Mouse (Mus musculus): ENCODE measurements around the gene Ank3. TPM values are rescaled to one million over a fixed set of nuclear protein-coding genes. Genes with fewer than 3 reads are reported as not detected.

Gene Ank3
- total and polyA plus RNA-seq, 2 experiments, result 2.9 to 31.0 TPM

DNA sequence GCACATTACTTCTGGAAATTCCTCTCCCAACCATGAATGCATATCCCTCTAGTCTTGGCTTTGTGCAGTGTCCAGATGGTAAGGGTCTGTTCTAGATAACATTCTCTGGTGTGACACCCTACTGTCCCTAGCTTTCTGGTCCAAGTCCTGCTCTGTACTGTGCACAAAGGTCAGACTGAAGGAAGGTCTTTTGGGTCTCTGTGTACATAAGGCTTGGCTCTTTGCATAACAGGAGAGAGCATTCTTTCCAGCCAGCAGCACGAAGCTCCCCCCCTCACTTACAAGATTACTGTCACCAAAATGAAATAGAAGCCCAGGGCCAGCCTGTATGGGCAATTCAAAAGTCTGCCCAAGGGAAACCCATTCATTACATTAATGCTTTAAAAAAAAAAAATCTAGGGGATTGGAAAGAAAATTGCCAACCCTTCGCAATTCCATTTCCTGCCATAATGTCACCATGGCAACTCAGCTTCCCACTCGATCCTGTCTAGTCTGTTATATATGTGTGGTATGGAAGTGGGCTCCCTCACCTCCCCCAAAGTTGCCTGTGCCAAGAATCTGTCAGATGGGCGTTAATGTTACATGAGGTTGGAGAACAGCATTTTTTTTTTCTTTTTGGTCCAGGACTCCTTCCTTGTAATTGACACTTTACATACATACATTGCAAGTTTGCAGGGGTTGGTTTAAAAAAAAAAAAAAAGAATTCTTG lies 460.5 kb downstream of the Ank3 start:
- WGBS, result 40% methylated on average over 4 of the region's 4 CpGs
- no peak for DNase-seq (ENCODE audit: extremely low read depth, low read depth, low spot score)
- Histone ChIP-seq H3K4me3 (ENCODE audit: insufficient read depth, low read depth, low read length) (no peak overlapping the region), H3K27me3 (ENCODE audit: control insufficient read depth, insufficient read depth, low read length) (no peaks in the 10 kb centered on the region), H3K4me1 (ENCODE audit: control insufficient read depth, insufficient read depth, low read length) (peaks cover 2% of the 10 kb centered on the region; the same call in 1 of the 2 replicates), H3K79me2 (ENCODE audit: control insufficient read depth, insufficient read depth, low read length) (no peaks in the 10 kb centered on the region), H3K9ac (ENCODE audit: low read depth, low read length) (no peak overlapping the region), H3K27ac (replicated peaks; ENCODE audit: insufficient read depth, low read depth, low read length) (no peak overlapping the region), H3K36me3 (ENCODE audit: control insufficient read depth, insufficient read depth, low read length) (no peaks in the 10 kb centered on the region)
- no peak for TF ChIP-seq POLR2A (IDR thresholded peaks at IDR 0.05; ENCODE audit: extremely low read depth, insufficient read depth, low read length)
- TF ChIP-seq CTCF (IDR thresholded peaks at IDR 0.05; ENCODE audit: low read depth, low read length), result no peak

DNA sequence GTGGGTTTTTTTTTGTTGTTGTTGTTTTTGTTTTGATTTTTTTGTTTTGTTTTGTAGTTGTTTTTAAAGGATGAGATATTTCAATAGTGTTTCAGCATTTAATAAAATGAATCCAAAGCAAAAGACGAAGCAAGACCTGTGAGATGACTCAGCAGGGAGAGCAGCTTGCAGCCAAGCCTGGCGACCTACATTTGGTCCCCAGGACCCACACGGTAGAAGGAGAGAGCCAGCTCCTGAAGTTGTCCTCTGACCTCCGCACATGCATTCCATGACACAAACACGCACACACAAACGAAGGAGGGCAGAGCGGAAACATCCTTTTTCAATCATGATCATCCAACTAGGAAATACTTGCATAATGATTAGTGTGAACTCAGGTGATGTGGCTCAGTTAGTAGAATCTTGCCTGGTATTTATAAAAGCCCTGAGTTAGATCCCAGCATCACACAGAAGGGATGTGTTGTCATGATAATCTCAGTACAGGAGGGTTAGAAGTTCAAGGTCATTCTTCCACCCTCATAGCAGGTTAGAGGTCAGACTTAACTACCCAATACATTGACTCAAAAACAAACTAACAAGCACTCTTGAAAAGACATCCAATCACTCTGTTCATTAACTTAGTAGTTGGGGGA lies 461.4 kb downstream of the Ank3 start:
- Histone ChIP-seq H3K36me3 (ENCODE audit: control insufficient read depth, insufficient read depth, low read length) (no peaks in the 10 kb centered on the region), H3K79me2 (ENCODE audit: control insufficient read depth, insufficient read depth, low read length) (no peaks in the 10 kb centered on the region), H3K4me1 (ENCODE audit: control insufficient read depth, insufficient read depth, low read length) (peaks cover 2% of the 10 kb centered on the region; the same call in 1 of the 2 replicates), H3K27me3 (ENCODE audit: control insufficient read depth, insufficient read depth, low read length) (no peaks in the 10 kb centered on the region; the same call in 1 of the 2 replicates), H3K9ac (ENCODE audit: low read depth, low read length) (no peak overlapping the region), H3K27ac (replicated peaks; ENCODE audit: insufficient read depth, low read depth, low read length) (no peak overlapping the region), H3K4me3 (ENCODE audit: insufficient read depth, low read depth, low read length) (no peak overlapping the region)
- TF ChIP-seq CTCF (IDR thresholded peaks at IDR 0.05; ENCODE audit: low read depth, low read length) (no peak), POLR2A (IDR thresholded peaks at IDR 0.05; ENCODE audit: extremely low read depth, insufficient read depth, low read length) (no peak)
- DNase-seq (ENCODE audit: extremely low read depth, low read depth, low spot score), result no peak
- WGBS, result 82% methylated on average over 7 of the region's 7 CpGs

DNA sequence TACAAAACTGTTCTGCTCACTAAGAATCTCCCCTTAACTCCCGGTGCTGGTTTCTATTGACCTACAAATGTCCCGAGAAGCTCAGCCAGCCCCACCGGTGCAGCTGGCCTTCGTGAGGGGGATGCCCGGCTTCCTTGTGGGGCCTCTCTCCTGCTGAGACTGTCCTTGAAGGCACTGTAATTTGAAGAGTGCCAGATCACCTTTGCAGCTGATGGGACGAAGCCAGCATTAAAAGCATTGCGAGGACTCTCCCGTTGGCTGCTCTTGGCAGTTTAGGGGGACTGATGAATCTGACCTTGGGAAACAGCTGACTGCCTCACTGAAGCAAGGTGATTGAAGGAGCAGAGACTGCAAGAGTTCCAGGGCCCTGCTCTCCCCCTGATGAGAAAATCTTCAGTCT lies 464.3 kb downstream of the Ank3 start:
- no peaks in the 10 kb centered on the region for H3K36me3 ChIP-seq (ENCODE audit: control insufficient read depth, insufficient read depth, low read length)
- no peak for TF ChIP-seq CTCF (IDR thresholded peaks at IDR 0.05; ENCODE audit: low read depth, low read length)
- no peak for TF ChIP-seq POLR2A (IDR thresholded peaks at IDR 0.05; ENCODE audit: extremely low read depth, insufficient read depth, low read length)
- 79% methylated on average over 8 of the region's 8 CpGs for WGBS
- H3K4me3 ChIP-seq (ENCODE audit: insufficient read depth, low read depth, low read length), result no peak overlapping the region
- no peak for DNase-seq (ENCODE audit: extremely low read depth, low read depth, low spot score)
- no peak overlapping the region for H3K27ac ChIP-seq (replicated peaks; ENCODE audit: insufficient read depth, low read depth, low read length)
- H3K4me1 ChIP-seq (ENCODE audit: control insufficient read depth, insufficient read depth, low read length), result peaks cover 2% of the 10 kb centered on the region; the same call in 1 of the 2 replicates
- no peak overlapping the region for H3K9ac ChIP-seq (ENCODE audit: low read depth, low read length)
- no peaks in the 10 kb centered on the region; the same call in 1 of the 2 replicates for H3K27me3 ChIP-seq (ENCODE audit: control insufficient read depth, insufficient read depth, low read length)
- no peaks in the 10 kb centered on the region for H3K79me2 ChIP-seq (ENCODE audit: control insufficient read depth, insufficient read depth, low read length)

DNA sequence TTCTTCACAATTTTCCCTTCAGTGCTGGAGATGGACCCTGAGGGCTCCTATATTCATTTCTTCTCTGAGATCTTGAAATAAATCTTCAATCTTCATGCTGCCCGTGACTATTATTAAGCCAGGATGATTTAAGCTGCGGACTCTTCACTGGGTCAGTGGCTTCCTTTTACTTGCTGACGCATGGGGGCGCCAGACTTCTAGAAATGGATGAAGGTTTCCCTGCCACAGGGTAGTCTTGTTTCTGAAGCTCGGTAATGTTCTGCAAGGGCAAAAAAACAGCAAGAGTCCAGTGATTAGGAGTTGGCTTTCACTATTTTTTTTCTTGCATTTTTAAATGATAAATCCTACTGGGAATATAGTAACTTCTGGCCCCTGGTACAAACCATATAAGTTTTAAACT lies 471.8 kb downstream of the Ank3 start:
- H3K4me1 ChIP-seq (ENCODE audit: control insufficient read depth, insufficient read depth, low read length), result no peaks in the 10 kb centered on the region
- H3K9ac ChIP-seq (ENCODE audit: low read depth, low read length), result no peak overlapping the region
- no peak overlapping the region for H3K4me3 ChIP-seq (ENCODE audit: insufficient read depth, low read depth, low read length)
- peak; percentile 72 for DNase-seq (ENCODE audit: extremely low read depth, low read depth, low spot score)
- WGBS, result 16% methylated on average over 5 of the region's 5 CpGs
- H3K27me3 ChIP-seq (ENCODE audit: control insufficient read depth, insufficient read depth, low read length), result no peaks in the 10 kb centered on the region
- H3K27ac ChIP-seq (replicated peaks; ENCODE audit: insufficient read depth, low read depth, low read length), result no peak overlapping the region
- H3K36me3 ChIP-seq (ENCODE audit: control insufficient read depth, insufficient read depth, low read length), result no peaks in the 10 kb centered on the region
- TF ChIP-seq CTCF (IDR thresholded peaks at IDR 0.05; ENCODE audit: low read depth, low read length) (peak; percentile 66), POLR2A (IDR thresholded peaks at IDR 0.05; ENCODE audit: extremely low read depth, insufficient read depth, low read length) (no peak)
- H3K79me2 ChIP-seq (ENCODE audit: control insufficient read depth, insufficient read depth, low read length), result no peaks in the 10 kb centered on the region

DNA sequence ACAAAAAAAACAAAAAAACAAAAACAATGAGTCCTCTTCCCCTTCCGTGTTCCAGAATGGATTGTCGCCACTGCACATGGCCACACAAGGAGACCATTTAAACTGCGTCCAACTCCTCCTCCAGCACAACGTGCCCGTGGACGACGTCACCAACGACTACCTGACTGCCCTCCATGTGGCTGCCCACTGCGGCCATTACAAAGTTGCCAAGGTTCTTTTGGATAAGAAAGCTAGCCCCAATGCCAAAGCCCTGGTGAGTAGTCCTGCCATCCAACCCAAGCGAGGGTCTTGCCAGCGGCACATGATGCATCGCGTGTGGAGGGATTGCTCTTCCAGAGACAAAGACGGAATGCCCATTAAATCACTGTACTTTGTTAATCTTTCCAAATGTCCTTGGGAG lies 472.4 kb downstream of the Ank3 start:
- WGBS, result 94% methylated on average over 14 of the region's 14 CpGs
- no peak overlapping the region for H3K9ac ChIP-seq (ENCODE audit: low read depth, low read length)
- H3K27ac ChIP-seq (replicated peaks; ENCODE audit: insufficient read depth, low read depth, low read length), result no peak overlapping the region
- no peaks in the 10 kb centered on the region for H3K36me3 ChIP-seq (ENCODE audit: control insufficient read depth, insufficient read depth, low read length)
- no peaks in the 10 kb centered on the region for H3K27me3 ChIP-seq (ENCODE audit: control insufficient read depth, insufficient read depth, low read length)
- no peaks in the 10 kb centered on the region for H3K79me2 ChIP-seq (ENCODE audit: control insufficient read depth, insufficient read depth, low read length)
- H3K4me1 ChIP-seq (ENCODE audit: control insufficient read depth, insufficient read depth, low read length), result no peaks in the 10 kb centered on the region
- DNase-seq (ENCODE audit: extremely low read depth, low read depth, low spot score), result no peak
- H3K4me3 ChIP-seq (ENCODE audit: insufficient read depth, low read depth, low read length), result no peak overlapping the region
- no peak for TF ChIP-seq CTCF (IDR thresholded peaks at IDR 0.05; ENCODE audit: low read depth, low read length)
- no peak for TF ChIP-seq POLR2A (IDR thresholded peaks at IDR 0.05; ENCODE audit: extremely low read depth, insufficient read depth, low read length)

All from liver, adult 2 months (tissue).